Mouse (Mus musculus): ENCODE measurements around the gene Akr1d1. TPM values are rescaled to one million over a fixed set of nuclear protein-coding genes. Genes with fewer than 3 reads are reported as not detected.

Akr1d1 gene
- total RNA-seq, 2 experiments from 2014 or later = 0.31 TPM; not detected in 1

DNA sequence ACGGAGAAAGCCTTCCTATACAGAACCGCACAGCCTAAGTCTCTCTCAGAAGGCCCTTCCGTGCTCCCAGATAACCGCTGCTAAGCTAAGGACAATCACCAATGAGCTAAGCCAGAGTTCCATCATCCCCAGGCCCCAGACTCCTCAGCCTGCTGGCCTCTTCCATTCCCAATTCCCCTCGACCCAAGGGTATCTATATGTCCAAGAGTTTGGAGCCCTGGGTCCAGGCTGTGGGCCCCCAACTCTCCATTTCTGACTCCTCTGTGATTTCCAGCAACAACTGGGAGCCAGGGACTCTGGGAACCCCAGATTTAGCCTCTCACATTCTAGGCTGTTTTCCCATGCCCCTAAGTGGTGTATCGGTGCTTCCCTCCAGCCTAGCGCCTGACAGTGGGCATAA is 86.2 kb downstream of the Akr1d1 start:
- no peak for DNase-seq (ENCODE audit: low spot score in 2 of 2)

DNA sequence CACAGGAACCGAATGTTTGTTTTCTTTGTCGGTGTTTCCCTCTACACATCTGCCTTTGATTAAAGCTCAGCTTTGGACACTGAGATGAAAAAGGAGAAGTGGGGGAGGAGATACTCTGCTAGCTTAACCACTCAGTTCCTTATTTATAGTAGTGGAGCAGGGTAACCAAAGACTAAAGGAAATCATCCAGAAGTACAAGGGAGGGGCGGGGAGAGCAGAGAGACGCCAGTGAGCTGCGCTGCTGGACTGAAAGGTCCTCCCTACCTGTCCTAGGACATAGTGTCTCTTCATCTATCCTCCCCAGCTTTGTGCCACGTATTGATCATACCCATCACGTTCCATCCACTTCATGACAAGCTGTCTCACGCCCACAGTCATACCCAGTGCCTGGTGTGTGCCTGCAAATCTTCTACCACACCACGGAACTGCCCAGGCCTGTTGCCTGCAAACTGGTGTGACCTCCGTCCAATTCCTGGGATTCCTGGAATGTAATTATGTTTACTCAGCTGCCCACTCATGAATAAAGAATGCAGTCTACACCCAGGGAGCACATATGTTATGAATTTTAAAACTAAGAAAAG is 87.5 kb downstream of the Akr1d1 start:
- no peak for DNase-seq (ENCODE audit: low spot score in 2 of 2)

Other genes starting within 250 kb of the Akr1d1 start
- gene Dgki, start 230.0 kb upstream of the Akr1d1 start, total RNA-seq (2021) = 1 to 10 TPM; 1.1 to 1.9 TPM
- gene Creb3l2, start 88.0 kb upstream of the Akr1d1 start, total RNA-seq (2021) = 10 to 100 TPM; 35.6 to 37.4 TPM

Measured in gastrocnemius, postnatal 4 days (tissue).